Mouse (Mus musculus) T-helper 2 cell (primary cell): ENCODE measurements around the gene Btbd35f4.
"Not testable (repeated sequence)": the region's sequence is repeated elsewhere in the genome, so short reads cannot be mapped to it uniquely, and the experiment has no call there.

Source experiments
- in situ Hi-C: fragments of 300-600 bp; cut with MboI, MseI; formaldehyde crosslinking; loops from one replicate; pipeline ENCODE4 v1.15.1; 2025; ENCODE audit warnings: high pct_unique_total_duplicates

Btbd35f4 gene

DNA sequence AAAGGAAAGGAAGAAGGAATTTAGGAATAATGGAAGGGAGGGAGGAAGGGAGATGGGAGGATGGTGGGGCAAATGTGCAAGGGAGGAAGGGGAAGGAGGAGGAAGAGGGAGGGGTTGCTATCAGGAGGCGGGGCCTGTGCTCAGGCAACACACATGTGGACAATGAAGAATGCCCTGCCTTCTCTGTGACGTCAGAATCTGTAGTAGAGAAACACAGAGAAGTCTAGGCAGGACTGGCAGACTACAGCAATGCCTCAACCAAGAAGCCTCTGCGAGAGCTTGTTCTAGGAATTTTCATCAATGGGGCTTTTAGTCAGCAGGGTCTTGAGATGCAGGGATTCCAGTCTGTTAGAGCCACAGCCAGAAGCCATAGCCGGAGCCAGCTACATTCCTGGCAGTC is at the start of gene Btbd35f4:
Gene Btbd35f4 (plus strand): TSS at position 301 of the 400 bp plus-strand sequence.
- in situ Hi-C loops, result not testable (repeated sequence)

DNA sequence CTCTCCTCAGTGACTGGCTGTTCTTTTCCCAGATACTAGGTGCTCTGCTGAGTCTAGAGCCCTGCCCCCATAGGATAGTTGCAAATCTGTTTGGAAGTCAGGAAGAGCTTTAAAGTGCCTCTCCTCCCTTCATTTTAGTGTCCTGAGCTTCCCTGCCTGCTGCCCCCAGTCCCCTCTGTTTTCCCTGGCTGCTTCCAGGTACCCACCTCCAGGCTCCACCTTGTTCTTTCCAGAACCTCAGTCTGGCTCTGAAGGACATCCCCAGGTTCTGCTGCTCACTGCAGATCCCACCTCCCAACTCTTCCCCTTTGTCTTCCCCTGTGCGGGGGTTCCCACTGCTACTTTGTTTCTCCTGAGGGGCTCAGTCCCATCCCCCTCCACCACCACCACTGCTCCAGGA is 39.7 kb downstream of the Btbd35f4 start:
- in situ Hi-C loops, result not testable (repeated sequence)
